Mouse (Mus musculus): ENCODE measurements around the gene Sema3f.

The Sema3f gene

GRCm38 (mm10) chr9:107715632-107716031, 5.4 kb upstream of the Sema3f start:
- no peak for DNase-seq (ENCODE audit: low spot score in 2 of 2)

- DNase-seq (ENCODE audit: low spot score in 2 of 2), result no peak
Measured at GRCm38 (mm10) chr9:107714221-107714952, 4.1 kb upstream of the Sema3f start.

GRCm38 (mm10) chr9:107709096-107709696, 1.1 kb downstream of the Sema3f start:
- no peak for DNase-seq (ENCODE audit: low spot score in 2 of 2)

GRCm38 (mm10) chr9:107708439-107709095, 1.7 kb downstream of the Sema3f start:
- no peak for DNase-seq (ENCODE audit: low spot score in 2 of 2)

- DNase-seq (ENCODE audit: low spot score in 2 of 2), result no peak
Measured at GRCm38 (mm10) chr9:107707701-107708438, 2.4 kb downstream of the Sema3f start.

GRCm38 (mm10) chr9:107706781-107707211, 3.5 kb downstream of the Sema3f start:
- DNase-seq (ENCODE audit: low spot score in 2 of 2), result no peak

GRCm38 (mm10) chr9:107703337-107704122, 6.7 kb downstream of the Sema3f start:
- DNase-seq (ENCODE audit: low spot score in 2 of 2), result no peak

GRCm38 (mm10) chr9:107702606-107703185, 7.6 kb downstream of the Sema3f start:
- no peak for DNase-seq (ENCODE audit: low spot score in 2 of 2)

GRCm38 (mm10) chr9:107701594-107701993, 8.7 kb downstream of the Sema3f start:
- no peak for DNase-seq (ENCODE audit: low spot score in 2 of 2)

- DNase-seq (ENCODE audit: low spot score in 2 of 2), result no peak
Measured at GRCm38 (mm10) chr9:107700114-107700571, 10.1 kb downstream of the Sema3f start.

- DNase-seq (ENCODE audit: low spot score in 2 of 2), result no peak
Measured at GRCm38 (mm10) chr9:107699376-107699980, 10.8 kb downstream of the Sema3f start.

GRCm38 (mm10) chr9:107698611-107699190, 11.6 kb downstream of the Sema3f start:
- no peak for DNase-seq (ENCODE audit: low spot score in 2 of 2)

- no peak for DNase-seq (ENCODE audit: low spot score in 2 of 2)
Measured at GRCm38 (mm10) chr9:107697811-107698521, 12.3 kb downstream of the Sema3f start.

- no peak for DNase-seq (ENCODE audit: low spot score in 2 of 2)
Measured at GRCm38 (mm10) chr9:107696845-107697610, 13.2 kb downstream of the Sema3f start.

GRCm38 (mm10) chr9:107696106-107696479, 14.2 kb downstream of the Sema3f start:
- DNase-seq (ENCODE audit: low spot score in 2 of 2), result no peak

- no peak for DNase-seq (ENCODE audit: low spot score in 2 of 2)
Measured at GRCm38 (mm10) chr9:107695441-107696105, 14.7 kb downstream of the Sema3f start.

- no peak for DNase-seq (ENCODE audit: low spot score in 2 of 2)
Measured at GRCm38 (mm10) chr9:107694627-107695026, 15.6 kb downstream of the Sema3f start.

- no peak for DNase-seq (ENCODE audit: low spot score in 2 of 2)
Measured at GRCm38 (mm10) chr9:107693433-107693987, 16.8 kb downstream of the Sema3f start.

Data from spleen, postnatal 36 days (tissue).